Mouse (Mus musculus) ES-Bruce4 (cell line): ENCODE measurements around the gene Rab31. TPM values are rescaled to one million over a fixed set of nuclear protein-coding genes. Genes with fewer than 3 reads are reported as not detected.

Experiments
- H3K27ac ChIP-seq: 2 replicates; pipeline ENCODE4 v1.5.1; 2012; ENCODE audit warnings: low read length, inconsistent platforms; ENCODE audit not compliant: insufficient read depth
- H3K27me3 ChIP-seq: 2 replicates; pipeline ENCODE4 v1.6.1; 2012; ENCODE audit warnings: mild to moderate bottlenecking, low read length, inconsistent platforms; ENCODE audit not compliant: control insufficient read depth, poor library complexity, insufficient read depth, severe bottlenecking
- H3K36me3 ChIP-seq: 2 replicates; pipeline ENCODE4 v1.6.1; 2012; ENCODE audit warnings: inconsistent platforms, mild to moderate bottlenecking, low read length, moderate library complexity; ENCODE audit not compliant: control insufficient read depth, poor library complexity, insufficient read depth, severe bottlenecking
- H3K4me1 ChIP-seq: one replicate; pipeline ENCODE4 v1.8.1; 2011; ENCODE audit warnings: low read length; ENCODE audit not compliant: control insufficient read depth, insufficient read depth
- H3K4me3 ChIP-seq: 2 replicates; pipeline ENCODE4 v1.5.1; 2011; ENCODE audit warnings: low read depth, mild to moderate bottlenecking, low read length
- H3K9ac ChIP-seq: 2 replicates; pipeline ENCODE4 v1.6.1; 2012; ENCODE audit warnings: low read depth, mild to moderate bottlenecking, inconsistent platforms; ENCODE audit not compliant: poor library complexity, severe bottlenecking
- H3K9me3 ChIP-seq: replicated peaks from 2 replicates; pipeline ENCODE4 v1.6.1; 2012; ENCODE audit warnings: mild to moderate bottlenecking, low read length, inconsistent platforms; ENCODE audit not compliant: control insufficient read depth, poor library complexity, insufficient read depth, severe bottlenecking
- CTCF ChIP-seq: IDR thresholded peaks from one replicate; pipeline ENCODE4 v1.8.1; 2011; ENCODE audit warnings: low read depth, low read length
- EP300 ChIP-seq: IDR thresholded peaks from 2 replicates; pipeline ENCODE4 v1.6.1; 2011; ENCODE audit warnings: low read depth, low read length; ENCODE audit not compliant: insufficient read depth
- POLR2A ChIP-seq: IDR thresholded peaks from one replicate; pipeline ENCODE4 v1.8.1; 2011; ENCODE audit warnings: low read length; ENCODE audit not compliant: insufficient read depth
- polyA plus RNA-seq: library from polyadenylated mRNA; stranded (reverse); fragments of >200 nt; gene quantifications from 2 replicates; pipeline ENCODE4 v1.2.4, GENCODE M21; 2011; ENCODE audit warnings: low read depth; ENCODE audit not compliant: missing spikeins, insufficient read depth, insufficient read length

Gene Rab31
- polyA plus RNA-seq, 1 experiment: 18.7 TPM

DNA sequence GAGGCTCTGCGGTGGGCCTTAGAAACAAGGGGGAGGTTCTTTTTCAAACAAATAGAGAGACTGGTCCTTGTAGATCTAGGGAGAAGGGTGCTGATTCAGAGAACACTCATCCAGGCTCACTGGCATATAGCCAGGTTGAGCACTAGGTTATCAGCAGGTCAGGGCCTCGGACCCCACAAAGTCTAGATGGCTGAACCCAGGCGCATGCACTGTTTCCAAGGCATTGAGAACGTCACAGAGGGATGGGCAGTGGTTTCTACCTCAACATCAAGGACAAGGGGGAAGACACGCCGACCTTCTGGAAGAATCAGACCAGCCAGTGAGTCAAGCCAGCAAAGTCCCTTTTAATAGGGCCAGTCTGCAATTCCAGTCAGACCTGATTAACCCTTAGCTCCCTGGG is 125.3 kb downstream of the Rab31 start:
- Histone ChIP-seq H3K4me3 (no peak overlapping the region), H3K4me1 (peaks cover 6% of the 10 kb centered on the region), H3K27me3 (no peaks in the 10 kb centered on the region), H3K27ac (no peak overlapping the region), H3K9me3 (no peaks in the 10 kb centered on the region), H3K36me3 (no peaks in the 10 kb centered on the region), H3K9ac (no peak overlapping the region)
- TF ChIP-seq EP300: no peak
- TF ChIP-seq CTCF: no peak
- TF ChIP-seq POLR2A: no peak

DNA sequence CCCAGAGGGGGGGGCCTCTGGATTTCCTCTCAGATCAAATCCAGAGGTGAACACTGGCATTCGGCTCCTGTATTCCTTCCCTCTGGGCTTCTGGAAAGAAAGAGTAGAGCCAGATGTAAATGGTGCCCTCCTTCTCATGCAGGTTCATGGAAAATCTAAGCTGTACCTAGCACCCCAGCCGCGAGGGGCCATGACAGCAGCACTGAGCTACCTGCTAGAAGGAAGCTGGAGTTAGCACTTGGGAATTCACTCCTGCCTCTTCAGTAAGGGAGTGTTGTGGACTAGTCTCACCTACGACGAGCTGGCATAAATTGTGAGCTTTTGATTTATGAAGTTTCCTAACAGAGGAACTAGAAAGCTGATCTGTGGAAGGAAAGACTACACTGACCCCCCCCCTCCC is 129.0 kb downstream of the Rab31 start:
- Histone ChIP-seq H3K36me3 (no peaks in the 10 kb centered on the region), H3K27me3 (no peaks in the 10 kb centered on the region), H3K4me3 (no peak overlapping the region), H3K4me1 (peaks cover under 1% of the 10 kb centered on the region), H3K9ac (no peak overlapping the region), H3K27ac (no peak overlapping the region), H3K9me3 (no peaks in the 10 kb centered on the region)
- TF ChIP-seq EP300: no peak
- TF ChIP-seq CTCF: no peak
- no peak for TF ChIP-seq POLR2A

DNA sequence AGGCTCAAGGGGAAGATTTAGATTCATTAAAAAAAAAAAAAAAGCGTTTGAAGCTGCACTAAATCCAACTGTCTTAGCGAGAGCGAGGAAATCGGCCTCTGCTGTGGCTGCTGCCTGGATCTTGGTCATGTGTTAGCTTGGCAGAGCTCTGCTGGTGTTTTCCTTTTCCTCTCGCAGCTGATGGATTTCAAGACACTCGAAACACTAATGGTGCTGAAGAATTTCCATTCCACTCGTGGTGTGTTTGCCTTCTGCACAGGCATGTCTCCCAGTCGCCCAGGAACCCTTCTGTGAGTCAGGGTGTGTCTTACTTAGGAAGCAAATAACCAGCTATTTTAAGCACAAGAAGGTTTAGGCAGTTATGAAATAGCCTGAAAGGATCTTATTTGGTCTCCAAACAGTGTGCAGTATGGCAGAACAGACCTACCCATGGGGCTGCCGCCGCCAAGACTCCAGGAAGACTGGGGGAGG is 129.5 kb downstream of the Rab31 start:
- Histone ChIP-seq H3K4me3 (no peak overlapping the region), H3K4me1 (no peaks in the 10 kb centered on the region), H3K27me3 (no peaks in the 10 kb centered on the region), H3K27ac (no peak overlapping the region), H3K9me3 (no peaks in the 10 kb centered on the region), H3K9ac (no peak overlapping the region), H3K36me3 (no peaks in the 10 kb centered on the region)
- TF ChIP-seq EP300: no peak
- TF ChIP-seq POLR2A: no peak
- no peak for TF ChIP-seq CTCF

DNA sequence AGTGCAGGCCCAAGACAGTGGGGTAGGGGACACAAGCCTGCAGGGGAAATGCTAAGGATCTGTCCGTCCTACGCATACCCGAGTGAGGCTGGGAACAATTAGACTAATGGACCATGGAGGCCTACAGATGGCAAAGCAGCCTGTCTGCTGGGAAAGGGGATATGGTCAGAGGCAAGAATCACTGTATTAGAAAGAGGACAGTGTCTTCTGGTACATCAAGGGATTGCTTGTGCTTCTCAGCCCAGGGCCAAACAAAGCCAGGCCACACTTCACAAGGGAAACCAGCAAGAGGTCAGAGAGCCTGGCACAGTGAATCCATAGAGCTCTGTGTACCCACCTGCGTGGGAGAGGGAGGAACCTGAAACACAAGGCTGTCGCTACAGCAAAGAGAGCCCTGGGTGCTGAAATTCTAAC is 130.0 kb downstream of the Rab31 start:
- Histone ChIP-seq H3K9ac (no peak overlapping the region), H3K9me3 (no peaks in the 10 kb centered on the region), H3K4me1 (no peaks in the 10 kb centered on the region), H3K27me3 (no peaks in the 10 kb centered on the region), H3K4me3 (no peak overlapping the region), H3K27ac (no peak overlapping the region), H3K36me3 (no peaks in the 10 kb centered on the region)
- TF ChIP-seq EP300 (no peak), POLR2A (no peak), CTCF (no peak)

DNA sequence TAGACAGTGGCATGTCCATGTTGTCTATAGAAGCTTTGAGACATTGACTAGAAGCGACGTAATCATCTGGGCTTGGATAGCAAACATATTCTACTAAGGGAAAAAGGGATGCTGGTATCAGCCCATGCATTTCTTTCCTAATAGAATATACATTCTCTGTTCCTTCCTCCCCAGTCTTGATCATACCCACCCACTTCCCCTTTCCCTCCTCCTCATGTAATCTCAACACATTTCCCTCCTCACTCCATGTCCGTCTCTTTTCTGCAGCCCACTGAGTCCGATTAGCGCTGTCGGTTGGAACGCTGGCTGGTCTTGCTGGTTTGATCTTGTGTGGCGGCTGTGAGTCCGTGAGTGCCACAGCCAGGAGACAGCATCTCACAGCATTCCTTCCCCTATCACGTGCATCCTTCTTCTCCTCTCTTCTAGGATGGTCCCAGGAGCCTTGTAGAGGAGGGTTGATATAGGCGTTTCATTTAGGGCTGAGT is 130.8 kb downstream of the Rab31 start, which contains the start of gene Txndc2:
TSS of gene Txndc2 (minus strand) at position 435 of the 485 bp plus-strand sequence.
- H3K4me3 ChIP-seq: no peak within 1 kb of the TSS
- no peaks in the 10 kb centered on the region for H3K4me1 ChIP-seq
- H3K27ac ChIP-seq: no peak within 1 kb of the TSS
- no peak for TF ChIP-seq POLR2A
- no peak for TF ChIP-seq EP300
- no peak for TF ChIP-seq CTCF
- H3K27me3 ChIP-seq: no peaks in the 10 kb centered on the region
- no peaks in the 10 kb centered on the region for H3K9me3 ChIP-seq
- H3K9ac ChIP-seq: no peak within 1 kb of the TSS
- no peaks in the 10 kb centered on the region for H3K36me3 ChIP-seq

DNA sequence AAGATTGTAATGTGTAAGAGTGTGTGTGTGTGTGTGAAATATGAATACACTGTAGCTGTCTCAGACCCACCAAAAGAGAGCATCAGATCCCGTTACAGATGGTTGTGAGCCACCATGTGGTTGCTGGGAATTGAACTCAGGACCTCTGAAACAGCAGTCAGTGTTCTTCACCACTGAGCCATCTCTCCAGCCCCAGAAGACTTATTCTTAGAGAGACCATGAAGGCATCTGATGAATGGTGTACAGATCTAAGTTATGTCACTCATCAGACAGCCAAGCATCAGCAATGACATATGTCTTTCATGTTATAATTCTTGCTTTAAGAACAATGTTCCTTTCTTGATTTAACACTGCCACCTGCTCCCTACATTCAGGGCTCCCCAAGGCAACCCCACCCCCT is 133.4 kb downstream of the Rab31 start:
- no peaks in the 10 kb centered on the region for H3K9me3 ChIP-seq
- no peak for TF ChIP-seq CTCF
- H3K9ac ChIP-seq: no peak overlapping the region
- H3K27me3 ChIP-seq: no peaks in the 10 kb centered on the region
- no peak overlapping the region for H3K4me3 ChIP-seq
- no peaks in the 10 kb centered on the region for H3K36me3 ChIP-seq
- no peaks in the 10 kb centered on the region for H3K4me1 ChIP-seq
- H3K27ac ChIP-seq: no peak overlapping the region
